Mouse (Mus musculus): ENCODE results near the gene Prss22. TPM values are rescaled to one million over a fixed set of nuclear protein-coding genes. Genes with fewer than 3 reads are reported as not detected.
A peak's percentile ranks its signal among the peaks of the same experiment; 100 is the strongest.

The Prss22 gene
- 0.17 TPM in 1 of 2 replicates, not detected in the other for polyA plus RNA-seq (2014; fragmentation: Nextera tagmentation; extraction: Ambion mirVana)

- DNase-seq (ENCODE audit: low spot score) (peak; percentile 8), ATAC-seq (ENCODE audit: insufficient read depth, low FRiP score, low TSS enrichment) (no peak)
- WGBS, result 62% methylated on average over 2 of the region's 2 CpGs
- H3K4me3 ChIP-seq (ENCODE audit: low read depth, low read length), result no peak within 1 kb of the TSS
- no peaks in the 10 kb centered on the region; the same call in 1 of the 2 replicates for H3K4me1 ChIP-seq (ENCODE audit: control insufficient read depth, insufficient read depth, low read length)
- H3K36me3 ChIP-seq (ENCODE audit: control insufficient read depth, insufficient read depth, low read length), result no peaks in the 10 kb centered on the region
- H3K27ac ChIP-seq (ENCODE audit: low read depth, low read length), result no peak within 1 kb of the TSS
- H3K9ac ChIP-seq (ENCODE audit: low read length), result no peak within 1 kb of the TSS
- no peaks in the 10 kb centered on the region for H3K9me3 ChIP-seq (ENCODE audit: control insufficient read depth, low read length)
- no peaks in the 10 kb centered on the region for H3K27me3 ChIP-seq (ENCODE audit: control insufficient read depth, insufficient read depth, low read length)
- H3K4me2 ChIP-seq (ENCODE audit: low read depth), result no peak within 1 kb of the TSS
These were observed at the start of gene Prss22 for GRCm38 (mm10) chr17:23997901-23998300. Gene Prss22 (minus strand): TSS chr17:23998100.

- no peak overlapping the region for H3K4me2 ChIP-seq (ENCODE audit: low read depth)
- H3K4me3 ChIP-seq (ENCODE audit: low read depth, low read length), result no peak overlapping the region
- ATAC-seq (ENCODE audit: insufficient read depth, low FRiP score, low TSS enrichment) (no peak), DNase-seq (ENCODE audit: low spot score) (no peak)
- WGBS, result 38% methylated on average over 5 of the region's 5 CpGs
- H3K27me3 ChIP-seq (ENCODE audit: control insufficient read depth, insufficient read depth, low read length), result no peaks in the 10 kb centered on the region
- no peak overlapping the region for H3K9ac ChIP-seq (ENCODE audit: low read length)
- H3K4me1 ChIP-seq (ENCODE audit: control insufficient read depth, insufficient read depth, low read length), result no peaks in the 10 kb centered on the region
- H3K9me3 ChIP-seq (ENCODE audit: control insufficient read depth, low read length), result no peaks in the 10 kb centered on the region
- peaks cover 15% of the 10 kb centered on the region for H3K36me3 ChIP-seq (ENCODE audit: control insufficient read depth, insufficient read depth, low read length)
- H3K27ac ChIP-seq (ENCODE audit: low read depth, low read length), result no peak overlapping the region
These were observed 48.1 kb upstream of the Prss22 start for GRCm38 (mm10) chr17:24046026-24046425.

- H3K27ac ChIP-seq (ENCODE audit: low read depth, low read length), result no peak overlapping the region
- H3K9me3 ChIP-seq (ENCODE audit: control insufficient read depth, low read length), result no peaks in the 10 kb centered on the region
- DNase-seq (ENCODE audit: low spot score) (no peak), ATAC-seq (ENCODE audit: insufficient read depth, low FRiP score, low TSS enrichment) (no peak)
- no peaks in the 10 kb centered on the region for H3K27me3 ChIP-seq (ENCODE audit: control insufficient read depth, insufficient read depth, low read length)
- no peak overlapping the region for H3K4me3 ChIP-seq (ENCODE audit: low read depth, low read length)
- H3K4me2 ChIP-seq (ENCODE audit: low read depth), result no peak overlapping the region
- H3K9ac ChIP-seq (ENCODE audit: low read length), result no peak overlapping the region
- H3K4me1 ChIP-seq (ENCODE audit: control insufficient read depth, insufficient read depth, low read length), result no peaks in the 10 kb centered on the region
- peaks cover 13% of the 10 kb centered on the region for H3K36me3 ChIP-seq (ENCODE audit: control insufficient read depth, insufficient read depth, low read length)
- WGBS, result 82% methylated on average over 10 of the region's 10 CpGs
These were observed 47.7 kb upstream of the Prss22 start for GRCm38 (mm10) chr17:24045608-24046007.

GRCm38 (mm10) chr17:24044482-24044881 is 46.6 kb upstream of the Prss22 start:
- no peak for ATAC-seq (ENCODE audit: insufficient read depth, low FRiP score, low TSS enrichment)
- WGBS, result 80% methylated on average over 5 of the region's 5 CpGs

GRCm38 (mm10) chr17:24037844-24038243 is 39.9 kb upstream of the Prss22 start, which contains the start of gene Prss27:
Gene Prss27 (plus strand): TSS chr17:24038144.
- ATAC-seq (ENCODE audit: insufficient read depth, low FRiP score, low TSS enrichment) (no peak), DNase-seq (ENCODE audit: low spot score) (no peak)
- Histone ChIP-seq H3K27me3 (ENCODE audit: control insufficient read depth, insufficient read depth, low read length) (no peaks in the 10 kb centered on the region), H3K36me3 (ENCODE audit: control insufficient read depth, insufficient read depth, low read length) (no peaks in the 10 kb centered on the region), H3K4me1 (ENCODE audit: control insufficient read depth, insufficient read depth, low read length) (no peaks in the 10 kb centered on the region), H3K4me3 (ENCODE audit: low read depth, low read length) (no peak within 1 kb of the TSS), H3K9me3 (ENCODE audit: control insufficient read depth, low read length) (no peaks in the 10 kb centered on the region), H3K4me2 (ENCODE audit: low read depth) (no peak within 1 kb of the TSS), H3K9ac (ENCODE audit: low read length) (no peak within 1 kb of the TSS), H3K27ac (ENCODE audit: low read depth, low read length) (no peak within 1 kb of the TSS)
- WGBS, result 82% methylated on average over 4 of the region's 4 CpGs

More at GRCm38 (mm10) chr17:24044482-24044881, 46.6 kb upstream of the Prss22 start:
- Histone ChIP-seq H3K9me3 (ENCODE audit: control insufficient read depth, low read length) (no peaks in the 10 kb centered on the region), H3K4me1 (ENCODE audit: control insufficient read depth, insufficient read depth, low read length) (no peaks in the 10 kb centered on the region), H3K27ac (ENCODE audit: low read depth, low read length) (no peak overlapping the region), H3K4me3 (ENCODE audit: low read depth, low read length) (no peak overlapping the region), H3K9ac (ENCODE audit: low read length) (no peak overlapping the region), H3K27me3 (ENCODE audit: control insufficient read depth, insufficient read depth, low read length) (no peaks in the 10 kb centered on the region), H3K4me2 (ENCODE audit: low read depth) (no peak overlapping the region), H3K36me3 (ENCODE audit: control insufficient read depth, insufficient read depth, low read length) (peaks cover 13% of the 10 kb centered on the region)
- no peak for DNase-seq (ENCODE audit: low spot score)

GRCm38 (mm10) chr17:24037360-24037759 is 39.5 kb upstream of the Prss22 start:
- Histone ChIP-seq H3K27me3 (ENCODE audit: control insufficient read depth, insufficient read depth, low read length) (no peaks in the 10 kb centered on the region), H3K4me1 (ENCODE audit: control insufficient read depth, insufficient read depth, low read length) (no peaks in the 10 kb centered on the region), H3K27ac (ENCODE audit: low read depth, low read length) (no peak overlapping the region), H3K9me3 (ENCODE audit: control insufficient read depth, low read length) (no peaks in the 10 kb centered on the region), H3K4me3 (ENCODE audit: low read depth, low read length) (no peak overlapping the region), H3K9ac (ENCODE audit: low read length) (no peak overlapping the region), H3K36me3 (ENCODE audit: control insufficient read depth, insufficient read depth, low read length) (no peaks in the 10 kb centered on the region), H3K4me2 (ENCODE audit: low read depth) (no peak overlapping the region)
- DNase-seq (ENCODE audit: low spot score), result no peak
- WGBS, result 78% methylated on average over 13 of the region's 13 CpGs
- no peak for ATAC-seq (ENCODE audit: insufficient read depth, low FRiP score, low TSS enrichment)

- Histone ChIP-seq H3K36me3 (ENCODE audit: control insufficient read depth, insufficient read depth, low read length) (no peaks in the 10 kb centered on the region), H3K27me3 (ENCODE audit: control insufficient read depth, insufficient read depth, low read length) (no peaks in the 10 kb centered on the region), H3K27ac (ENCODE audit: low read depth, low read length) (no peak overlapping the region), H3K4me1 (ENCODE audit: control insufficient read depth, insufficient read depth, low read length) (no peaks in the 10 kb centered on the region), H3K4me3 (ENCODE audit: low read depth, low read length) (no peak overlapping the region), H3K4me2 (ENCODE audit: low read depth) (no peak overlapping the region), H3K9me3 (ENCODE audit: control insufficient read depth, low read length) (no peaks in the 10 kb centered on the region), H3K9ac (ENCODE audit: low read length) (no peak overlapping the region)
- DNase-seq (ENCODE audit: low spot score) (no peak), ATAC-seq (ENCODE audit: insufficient read depth, low FRiP score, low TSS enrichment) (no peak)
- WGBS, result 74% methylated on average over 6 of the region's 6 CpGs
These were observed 39.1 kb upstream of the Prss22 start for GRCm38 (mm10) chr17:24036954-24037353.

- no peaks in the 10 kb centered on the region for H3K9me3 ChIP-seq (ENCODE audit: control insufficient read depth, low read length)
- no peak overlapping the region for H3K9ac ChIP-seq (ENCODE audit: low read length)
- ATAC-seq (ENCODE audit: insufficient read depth, low FRiP score, low TSS enrichment) (no peak), DNase-seq (ENCODE audit: low spot score) (no peak)
- H3K4me3 ChIP-seq (ENCODE audit: low read depth, low read length), result no peak overlapping the region
- H3K4me1 ChIP-seq (ENCODE audit: control insufficient read depth, insufficient read depth, low read length), result no peaks in the 10 kb centered on the region
- WGBS, result 86% methylated on average over 7 of the region's 7 CpGs
- no peak overlapping the region for H3K4me2 ChIP-seq (ENCODE audit: low read depth)
- no peaks in the 10 kb centered on the region for H3K27me3 ChIP-seq (ENCODE audit: control insufficient read depth, insufficient read depth, low read length)
- no peaks in the 10 kb centered on the region for H3K36me3 ChIP-seq (ENCODE audit: control insufficient read depth, insufficient read depth, low read length)
- no peak overlapping the region for H3K27ac ChIP-seq (ENCODE audit: low read depth, low read length)
These were observed 37.2 kb upstream of the Prss22 start for GRCm38 (mm10) chr17:24035087-24035486.

GRCm38 (mm10) chr17:24030551-24030950 is 32.7 kb upstream of the Prss22 start:
- H3K36me3 ChIP-seq (ENCODE audit: control insufficient read depth, insufficient read depth, low read length), result no peaks in the 10 kb centered on the region
- no peak overlapping the region for H3K4me3 ChIP-seq (ENCODE audit: low read depth, low read length)
- no peak overlapping the region for H3K27ac ChIP-seq (ENCODE audit: low read depth, low read length)
- H3K4me1 ChIP-seq (ENCODE audit: control insufficient read depth, insufficient read depth, low read length), result no peaks in the 10 kb centered on the region
- no peak for ATAC-seq (ENCODE audit: insufficient read depth, low FRiP score, low TSS enrichment)
- H3K9me3 ChIP-seq (ENCODE audit: control insufficient read depth, low read length), result no peaks in the 10 kb centered on the region
- no peak for DNase-seq (ENCODE audit: low spot score)
- WGBS, result 83% methylated on average over 15 of the region's 22 CpGs
- no peaks in the 10 kb centered on the region for H3K27me3 ChIP-seq (ENCODE audit: control insufficient read depth, insufficient read depth, low read length)
- no peak overlapping the region for H3K9ac ChIP-seq (ENCODE audit: low read length)
- H3K4me2 ChIP-seq (ENCODE audit: low read depth), result no peak overlapping the region
